In the genomic region with DNA sequence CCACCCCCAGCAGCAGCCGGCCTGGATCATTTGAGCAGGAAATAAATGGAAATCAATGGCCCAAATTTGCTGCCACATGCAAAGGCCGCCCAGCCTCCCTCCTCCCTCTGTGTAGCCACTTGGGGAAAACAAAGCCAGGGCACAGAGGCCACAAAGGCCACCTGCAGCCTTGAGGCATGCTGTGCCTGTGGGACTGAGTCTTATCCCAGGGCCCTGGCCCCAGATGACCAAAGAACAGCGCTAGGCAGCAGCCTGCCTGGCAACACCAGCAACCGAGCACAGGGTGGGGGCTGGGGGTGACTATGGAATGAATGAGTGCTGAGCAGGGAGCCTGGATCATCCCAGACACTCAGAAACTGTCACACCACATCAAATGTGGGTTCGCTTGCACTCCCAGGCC, we compare ENCODE assay signal across 8 mouse cellular contexts.
A peak's percentile ranks its signal among the peaks of the same experiment; 100 is the strongest.
DNase-seq lines count a peak whose midpoint lies in the region; ATAC-seq and TF ChIP-seq lines count a peak whose summit lies in the region.
"Had no signal": no experiment of that assay in that cellular context is flagged by ENCODE, and none has a peak within 500 bp of the region (broad histone marks: within the 10 kb centered on the region; RNA-seq: fewer than 3 reads in every experiment).

No protein-coding gene starts in this region.

- peak; percentile 9 for DNase-seq in liver
- no peak for DNase-seq in liver, postnatal 0 days
- peak; percentile 61 for DNase-seq in liver, adult 2 months (ENCODE audit: extremely low read depth, low read depth, low spot score)
- peak; percentile 88 for DNase-seq in retina, postnatal 1 day
- DNase-seq in urinary bladder, adult 2 months (ENCODE audit: low spot score), result no peak
- no peak for DNase-seq in heart, adult 8-10 months (ENCODE audit: low spot score)
- DNase-seq: cerebellum, postnatal 14 days had no signal

- H3K36me3 ChIP-seq in liver, postnatal 0 days (replicated peaks; ENCODE audit: insufficient read depth, low read length), result no peaks in the 10 kb centered on the region
- no peaks in the 10 kb centered on the region for H3K36me3 ChIP-seq in forebrain, embryonic 12.5 days (replicated peaks)
- H3K36me3 ChIP-seq in liver, adult 2 months (ENCODE audit: control insufficient read depth, insufficient read depth, low read length), result no peaks in the 10 kb centered on the region

- no peak for ATAC-seq in liver, postnatal 0 days
- peak; percentile 77 for ATAC-seq in forebrain, embryonic 12.5 days (ENCODE audit: low FRiP score)

- H3K9ac ChIP-seq in liver, postnatal 0 days (replicated peaks), result no peak overlapping the region
- peak overlapping the region; percentile 39 for H3K9ac ChIP-seq in forebrain, embryonic 12.5 days
- no peak overlapping the region; the same call in 1 of the 2 replicates for H3K9ac ChIP-seq in liver, adult 2 months (ENCODE audit: low read depth, low read length)

- no peak for TF ChIP-seq POLR2A in liver, adult 2 months (IDR thresholded peaks at IDR 0.05; ENCODE audit: extremely low read depth, insufficient read depth, low read length)

- no peak overlapping the region for H3K4me3 ChIP-seq in liver, postnatal 0 days (ENCODE audit: low read depth, low read length)
- no peak overlapping the region for H3K4me3 ChIP-seq in forebrain, embryonic 12.5 days (replicated peaks)
- no peak overlapping the region for H3K4me3 ChIP-seq in liver, adult 2 months (ENCODE audit: insufficient read depth, low read depth, low read length)

- no peak for TF ChIP-seq CTCF in liver, postnatal 0 days (IDR thresholded peaks at IDR 0.05; ENCODE audit: low read depth)
- TF ChIP-seq CTCF in liver, adult 2 months (IDR thresholded peaks at IDR 0.05; ENCODE audit: low read depth, low read length), result no peak

- no peak overlapping the region for H3K4me2 ChIP-seq in liver, postnatal 0 days (ENCODE audit: low read depth, low read length)
- H3K4me2 ChIP-seq in forebrain, embryonic 12.5 days, result peak overlapping the region; percentile 41

- H3K27me3 ChIP-seq in liver, postnatal 0 days (ENCODE audit: insufficient read depth, low read length), result no peaks in the 10 kb centered on the region
- no peaks in the 10 kb centered on the region for H3K27me3 ChIP-seq in forebrain, embryonic 12.5 days
- no peaks in the 10 kb centered on the region for H3K27me3 ChIP-seq in liver, adult 2 months (ENCODE audit: control insufficient read depth, insufficient read depth, low read length)

- H3K79me2 ChIP-seq in liver, adult 2 months (ENCODE audit: control insufficient read depth, insufficient read depth, low read length), result no peaks in the 10 kb centered on the region

- no peak overlapping the region; the same call in 1 of the 2 replicates for H3K27ac ChIP-seq in liver, postnatal 0 days (ENCODE audit: low read depth)
- H3K27ac ChIP-seq in forebrain, embryonic 12.5 days, result peak overlapping the region; percentile 95
- peak overlapping the region; percentile 24 for H3K27ac ChIP-seq in liver, adult 2 months (replicated peaks; ENCODE audit: insufficient read depth, low read depth, low read length)

- peaks cover 44% of the 10 kb centered on the region for H3K4me1 ChIP-seq in liver, postnatal 0 days (ENCODE audit: insufficient read depth)
- peaks cover 50% of the 10 kb centered on the region for H3K4me1 ChIP-seq in forebrain, embryonic 12.5 days
- H3K4me1 ChIP-seq in liver, adult 2 months (ENCODE audit: control insufficient read depth, insufficient read depth, low read length), result peaks cover 15% of the 10 kb centered on the region

- TF ChIP-seq EP300 in liver, postnatal 0 days (IDR thresholded peaks at IDR 0.05; ENCODE audit: low read depth), result no peak

- 65% methylated on average over 5 of the region's 5 CpGs for WGBS in liver, postnatal 0 days (ENCODE audit: insufficient replicate concordance)
- WGBS in forebrain, embryonic 12.5 days, result 2% methylated on average over 5 of the region's 5 CpGs
- 33% methylated on average over 5 of the region's 5 CpGs for WGBS in liver, adult 2 months

- no peaks in the 10 kb centered on the region for H3K9me3 ChIP-seq in liver, postnatal 0 days (ENCODE audit: low read length)
- H3K9me3 ChIP-seq in forebrain, embryonic 12.5 days, result no peaks in the 10 kb centered on the region

Comparison
In these comparisons a context has a peak if more than half of its experiments do, and no peak if none do; other contexts are left out.
1. DNase-seq: peak in liver (single experiment), liver, adult 2 months (single experiment) and retina, postnatal 1 day (single experiment); none in liver, postnatal 0 days (single experiment), urinary bladder, adult 2 months (single experiment) and heart, adult 8-10 months (single experiment).